Mouse (Mus musculus): ENCODE measurements around the gene Slc39a11.

- TF ChIP-seq CTCF (IDR thresholded peaks at IDR 0.05; ENCODE audit: insufficient read depth, low read length), result peak; percentile 65
- no peak for TF ChIP-seq POLR2A (IDR thresholded peaks at IDR 0.05; ENCODE audit: borderline replicate concordance, extremely low read depth, low read depth, low read length)
Observed at GRCm38 (mm10) chr11:113498889-113499288, 151.0 kb downstream of the Slc39a11 start.
